Mouse (Mus musculus): ENCODE data around the gene Lsg1. TPM values are rescaled to one million over a fixed set of nuclear protein-coding genes. Genes with fewer than 3 reads are reported as not detected.

The Lsg1 gene
- 10 to 100 TPM; 59.3 to 77.4 (median 74.7) TPM for polyA plus RNA-seq (2017; shearing (Covaris generic))

- peak; percentile 97 for ATAC-seq
Measured at GRCm38 (mm10) chr16:30587494-30588327, at the start of gene Lsg1. Lsg1 (minus strand) TSS chr16:30587592.

- ATAC-seq = no peak
Measured at GRCm38 (mm10) chr16:30633906-30634746, 46.7 kb upstream of the Lsg1 start.

DNA sequence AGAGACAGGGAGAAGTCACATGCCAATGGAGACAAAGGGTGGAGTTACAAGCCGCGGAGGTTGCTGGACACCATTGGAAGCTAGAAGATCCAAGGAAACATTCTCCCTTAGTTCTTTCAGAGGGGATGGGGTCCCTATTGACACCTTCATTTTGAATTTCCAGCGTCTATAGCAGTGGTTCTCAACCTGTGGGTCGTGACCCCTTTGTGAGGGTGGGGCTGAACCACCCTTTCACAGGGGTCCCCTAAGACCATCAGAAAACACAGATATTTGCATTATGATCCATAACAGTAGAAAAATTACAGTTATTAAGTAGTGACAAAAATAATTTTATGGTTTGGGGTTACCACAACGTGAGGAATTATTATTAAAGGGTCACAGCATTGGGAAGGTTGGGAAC is 42.1 kb upstream of the Lsg1 start:
- ATAC-seq = no peak

GRCm38 (mm10) chr16:30628401-30628800 is 41.0 kb upstream of the Lsg1 start:
- ATAC-seq = no peak

DNA sequence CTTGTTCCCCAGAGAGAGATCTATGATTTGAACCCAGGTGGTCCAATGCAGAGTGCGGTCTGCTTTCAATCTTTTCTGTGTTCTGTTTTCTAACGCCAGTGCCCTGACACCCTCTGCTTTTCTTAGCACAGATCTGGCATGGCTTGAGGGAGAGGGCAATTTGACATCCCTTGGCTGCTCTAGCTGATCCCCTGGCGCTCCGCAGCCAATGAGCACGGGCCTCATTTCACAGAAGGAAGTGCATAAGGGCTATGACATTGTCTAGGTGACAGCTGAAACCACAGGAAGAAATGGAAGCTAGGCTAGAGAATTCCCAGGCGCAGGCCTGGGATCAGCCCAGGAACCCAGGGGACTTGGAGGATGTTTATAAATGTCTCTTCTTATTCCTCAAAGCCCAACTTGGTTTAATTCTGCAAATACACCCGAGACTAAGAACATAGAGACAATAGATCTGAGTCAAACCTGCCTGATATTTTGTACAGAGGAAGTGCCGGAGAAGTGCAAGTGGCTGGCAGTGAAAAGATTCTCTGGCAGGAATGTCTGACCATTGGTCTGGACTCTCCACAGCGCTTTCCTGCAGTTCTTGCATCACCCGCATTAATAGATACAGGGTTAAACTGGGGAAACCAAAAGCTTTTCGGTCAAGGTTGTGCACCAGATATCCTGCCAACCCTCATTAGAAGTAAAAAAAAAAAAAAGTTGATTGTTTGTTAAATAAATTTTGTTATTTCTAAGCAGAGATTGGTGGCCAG is 40.4 kb upstream of the Lsg1 start:
- ATAC-seq = no peak

GRCm38 (mm10) chr16:30624640-30625039 is 37.2 kb upstream of the Lsg1 start:
- no peak for ATAC-seq

DNA sequence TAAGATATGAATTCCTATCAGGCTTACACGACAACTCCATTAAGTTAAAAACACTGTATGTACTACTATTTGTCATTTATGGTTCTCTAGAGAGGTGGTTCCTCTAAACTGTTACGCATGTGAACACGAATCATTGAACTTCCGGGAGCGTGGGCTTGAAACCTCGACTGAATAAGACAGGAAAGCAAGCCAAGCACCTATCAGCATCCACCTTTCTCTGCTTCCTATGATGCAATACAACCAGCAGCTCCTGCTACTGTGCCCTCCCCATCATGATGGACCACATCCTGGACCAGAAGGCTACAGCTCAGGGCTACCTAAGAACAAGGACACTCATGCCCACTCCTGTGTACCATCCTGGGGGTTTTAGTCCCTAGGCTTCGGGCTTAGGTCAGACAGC is 36.3 kb upstream of the Lsg1 start:
- ATAC-seq = peak; percentile 63

DNA sequence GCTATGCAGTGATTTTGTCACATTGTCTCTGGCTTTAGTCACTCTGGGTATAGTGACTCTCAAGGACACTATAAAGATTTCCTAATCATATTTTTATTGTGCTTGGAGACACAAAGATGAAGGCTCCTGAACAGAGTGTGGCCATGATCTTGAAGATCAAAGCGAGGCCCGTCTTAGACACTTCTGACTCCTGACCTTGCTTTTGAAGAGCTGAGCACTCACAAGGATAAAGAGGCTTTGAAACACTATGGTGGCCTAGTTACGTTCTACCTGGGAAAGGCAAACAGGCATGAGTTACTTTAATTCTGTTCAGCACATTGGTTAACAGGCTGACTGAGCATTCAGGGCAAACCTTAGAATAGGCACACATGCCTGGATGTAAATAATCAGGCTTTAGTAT is 28.9 kb upstream of the Lsg1 start:
- ATAC-seq = no peak

GRCm38 (mm10) chr16:30614705-30615317 is 27.4 kb upstream of the Lsg1 start:
- ATAC-seq = no peak

DNA sequence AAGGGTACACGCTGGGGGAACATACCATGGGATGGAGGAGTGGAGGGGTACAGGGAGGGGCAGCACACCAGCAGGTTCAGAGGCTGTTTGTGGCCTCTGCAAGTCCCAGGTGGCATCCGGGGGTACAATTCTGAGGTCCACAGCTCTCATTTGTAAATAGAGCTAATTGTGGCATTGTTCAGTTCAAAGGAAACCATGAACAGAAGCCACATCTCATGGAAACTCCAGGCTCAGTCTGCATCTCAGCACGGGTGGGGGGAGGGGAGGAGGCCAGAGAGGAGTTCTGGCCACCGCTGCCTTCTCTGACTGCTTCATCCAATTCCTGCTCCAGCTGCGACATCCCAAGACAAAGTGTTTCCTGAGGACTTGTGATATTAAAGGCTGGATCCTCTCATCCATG is 26.7 kb upstream of the Lsg1 start:
- ATAC-seq = no peak

- no peak for ATAC-seq
Measured at GRCm38 (mm10) chr16:30613122-30613521, 25.7 kb upstream of the Lsg1 start.

DNA sequence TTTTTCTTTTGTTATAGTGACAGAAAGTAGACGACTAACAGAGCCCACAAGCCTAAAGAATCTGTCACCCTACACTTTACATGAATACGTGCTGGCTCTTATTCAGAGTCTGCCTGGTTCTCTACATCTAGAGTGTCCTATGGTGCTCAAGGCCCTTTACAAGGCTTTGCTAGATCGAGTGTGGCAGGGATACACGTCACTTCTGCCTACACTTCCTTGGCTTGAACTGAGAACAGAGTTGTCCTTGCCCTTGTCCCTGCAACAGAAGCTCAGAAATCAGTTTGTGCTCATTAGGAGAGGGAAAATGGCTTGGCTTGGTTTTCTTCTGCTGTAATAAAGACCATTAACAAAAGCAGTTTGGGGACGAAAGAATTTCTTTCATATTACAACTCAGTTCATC is 23.9 kb upstream of the Lsg1 start:
- ATAC-seq = no peak

GRCm38 (mm10) chr16:30607868-30608267 is 20.5 kb upstream of the Lsg1 start:
- ATAC-seq = no peak

DNA sequence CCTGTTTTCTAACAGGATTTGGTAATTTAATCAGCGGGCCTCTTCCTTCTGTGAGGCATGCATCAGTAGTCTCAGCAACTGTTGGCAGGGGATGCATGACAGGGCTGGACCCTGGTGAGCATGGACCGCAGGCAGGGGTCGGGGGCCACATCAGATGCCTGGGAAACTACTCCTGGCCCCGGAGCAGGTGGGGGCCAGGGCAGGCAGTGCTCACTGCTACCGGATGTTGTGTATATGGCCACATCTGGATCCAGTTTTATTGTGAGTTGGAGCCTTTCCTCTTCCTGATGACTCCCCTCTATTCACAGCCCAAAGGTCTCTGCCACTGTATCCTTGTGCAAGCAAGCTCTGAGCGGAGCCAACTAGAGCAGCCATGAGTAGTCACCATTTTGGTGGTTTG is 18.1 kb upstream of the Lsg1 start:
- ATAC-seq = no peak

- no peak for ATAC-seq
Measured at GRCm38 (mm10) chr16:30604807-30605137, 17.4 kb upstream of the Lsg1 start.

DNA sequence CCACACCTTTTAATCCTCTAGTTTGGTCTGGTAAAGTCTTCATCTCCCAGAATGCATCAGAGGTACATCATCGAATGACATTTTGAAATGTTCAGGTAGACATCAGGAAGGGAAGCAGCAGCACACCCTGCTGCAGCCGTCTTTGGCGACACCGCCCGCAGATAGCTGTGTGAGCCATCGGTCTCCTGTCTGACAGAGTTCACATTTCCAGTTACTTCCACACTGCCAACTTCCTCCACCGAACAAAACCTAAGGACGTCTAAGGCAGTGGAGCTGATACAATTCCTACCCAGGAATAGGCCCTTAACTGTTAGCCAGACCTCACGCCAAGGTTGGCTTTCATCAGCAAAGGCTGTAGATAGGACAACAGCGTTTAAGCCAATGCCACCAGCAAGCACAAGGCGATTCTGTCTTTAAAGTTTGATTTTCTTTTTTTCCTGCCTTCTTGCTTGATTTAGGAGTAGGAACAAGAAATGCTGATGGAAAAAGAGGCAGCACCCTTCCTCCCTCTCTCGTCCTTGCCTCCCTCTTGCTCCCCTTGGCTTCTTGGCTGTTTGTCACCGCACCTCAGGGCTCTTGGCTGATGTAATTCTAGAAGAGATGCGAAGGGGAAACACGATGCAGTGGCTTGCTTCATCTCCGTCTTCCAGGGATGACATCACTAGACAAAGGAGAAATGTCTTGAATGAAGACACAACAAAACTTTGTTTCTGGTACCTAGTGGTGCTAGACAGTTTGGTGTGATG is 16.8 kb upstream of the Lsg1 start:
- ATAC-seq = no peak

DNA sequence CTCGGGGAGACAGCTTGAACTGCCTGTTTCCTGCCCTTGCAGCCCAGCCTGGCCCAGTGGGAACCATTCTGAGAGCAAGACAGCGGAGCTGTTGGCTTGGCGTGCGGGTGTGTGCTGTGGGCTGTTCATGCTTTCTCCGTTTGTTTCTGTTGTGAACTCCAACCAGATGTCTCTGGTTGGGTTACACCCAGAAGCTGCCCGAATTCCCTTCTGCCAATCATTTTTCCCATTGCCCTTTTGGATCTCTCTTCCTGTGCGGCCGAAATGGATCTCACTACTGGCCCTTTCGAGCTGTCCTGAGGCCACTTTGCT is 16.1 kb upstream of the Lsg1 start:
- ATAC-seq = no peak

DNA sequence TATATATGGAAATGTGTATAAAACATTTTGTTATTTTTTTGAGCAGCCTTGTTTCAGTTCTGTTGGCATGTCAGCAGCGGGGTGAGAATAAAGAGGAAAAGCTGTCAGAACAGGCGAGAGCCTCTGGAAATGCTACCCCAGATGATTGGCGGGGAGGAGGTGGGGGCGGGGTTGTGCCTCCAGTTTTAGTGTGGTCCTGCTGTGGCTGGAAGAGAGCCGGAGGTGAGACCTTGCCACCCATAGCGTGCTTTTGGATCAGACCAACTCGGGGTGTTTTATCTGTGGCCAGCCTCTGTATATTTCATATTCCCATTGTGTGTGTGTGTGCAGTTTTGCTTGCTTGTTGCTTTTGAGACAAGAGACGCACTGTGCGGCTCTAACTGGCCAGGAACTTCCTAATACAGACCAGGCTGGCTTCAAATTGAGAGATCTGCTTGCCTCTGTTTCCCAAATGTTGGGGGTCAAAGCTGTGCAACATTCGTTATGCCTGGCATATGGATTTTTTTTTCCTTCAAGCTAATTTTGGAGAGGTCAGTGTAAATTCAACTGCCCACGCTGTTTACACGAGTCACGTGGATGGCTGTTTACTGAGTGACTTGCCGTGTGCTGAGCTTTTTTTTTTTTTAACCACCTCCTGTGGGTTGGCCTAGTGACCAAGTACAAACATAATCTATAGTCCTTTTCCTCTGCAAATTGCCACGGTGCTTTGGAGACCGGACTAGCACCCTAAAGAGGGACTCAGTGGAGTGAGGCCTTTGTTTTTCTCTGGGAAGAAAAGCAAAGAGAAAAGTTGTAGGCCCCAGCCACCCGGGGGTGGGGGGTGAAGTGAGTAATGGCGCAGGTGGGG is 15.5 kb upstream of the Lsg1 start:
- ATAC-seq = no peak

DNA sequence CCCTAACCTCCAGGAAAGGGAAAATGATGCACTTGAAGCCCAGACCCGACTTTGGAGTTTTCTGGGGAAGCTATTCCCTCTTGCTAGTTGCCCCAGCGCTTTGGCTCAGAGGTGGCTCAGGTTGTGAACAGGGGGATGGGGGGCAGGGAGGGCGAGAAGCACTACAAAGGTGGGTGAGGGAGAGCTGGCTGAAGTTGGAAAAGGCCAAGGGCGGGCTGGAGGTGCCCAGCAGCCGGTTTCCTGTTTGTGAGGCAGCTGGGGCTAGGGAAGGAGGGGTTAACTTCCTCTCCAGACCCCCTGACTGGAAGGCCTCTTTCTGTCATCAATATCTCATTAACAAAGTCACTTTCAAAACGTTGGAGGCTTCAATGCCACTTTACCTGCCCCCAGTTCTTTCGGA is 14.6 kb upstream of the Lsg1 start:
- no peak for ATAC-seq

DNA sequence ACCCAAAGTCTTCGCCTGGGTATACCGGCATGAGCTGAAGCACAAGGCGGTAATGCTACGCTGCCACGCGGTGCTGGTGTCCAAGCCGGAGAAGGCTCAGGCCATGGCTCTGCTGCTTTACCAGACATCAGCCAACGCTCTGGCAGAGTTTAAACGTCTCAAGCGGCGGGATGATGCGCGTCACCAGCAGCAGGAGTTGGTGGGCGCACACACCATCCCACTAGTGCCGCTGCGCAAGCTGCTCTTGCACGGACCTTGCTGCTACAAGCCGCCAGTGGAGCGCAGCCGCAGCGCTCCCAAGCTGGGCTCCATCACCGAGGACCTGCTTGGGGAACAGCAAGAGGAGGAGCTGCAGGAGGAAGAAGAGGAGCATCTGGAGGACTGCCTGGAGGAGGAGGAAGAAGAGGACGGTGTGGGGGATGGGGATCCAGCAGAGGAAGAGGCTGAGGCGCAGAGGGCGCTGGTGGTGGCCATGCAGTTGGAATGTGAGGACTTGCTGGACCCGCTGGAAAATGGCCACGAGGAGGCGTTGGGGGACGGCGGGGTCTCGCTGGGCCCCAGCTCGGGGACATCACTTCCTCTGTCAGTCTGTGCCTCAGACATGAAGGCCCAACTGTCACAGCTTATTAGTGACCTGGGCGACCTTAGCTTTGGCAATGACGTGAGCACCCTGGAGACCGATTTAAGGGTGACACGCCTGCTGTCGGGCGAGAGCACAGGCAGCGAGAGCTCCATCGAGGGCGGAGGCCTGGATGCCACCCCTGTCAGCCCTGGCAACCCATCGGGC is 13.8 kb upstream of the Lsg1 start:
- ATAC-seq = no peak

Data from inflammation-experienced regulatory T-cells, adult 6 months (primary cell).